Mouse (Mus musculus) neutrophil, adult 5-6 weeks (primary cell): ENCODE data around the gene Rnf220. TPM values are rescaled to one million over a fixed set of nuclear protein-coding genes. Genes with fewer than 3 reads are reported as not detected.

ENCODE experiments used
- ATAC-seq: fragments of 151-379, 151-347 bp; 2 replicates; pipeline ENCODE4 v1.8.0; 2017; ENCODE audit warnings: mild to moderate bottlenecking, moderate TSS enrichment; ENCODE audit not compliant: insufficient number of reproducible peaks, poor library complexity, low FRiP score, severe bottlenecking; ENCODE audit errors: extremely low read depth
- total RNA-seq: library from RNA; stranded (forward); fragments of 200-1000 nt; gene quantifications from 2 replicates; pipeline ENCODE4 v1.2.3, GENCODE M21; 2017

The Rnf220 gene
- total RNA-seq, 1 experiment from 2014 or later, result 108 TPM

DNA sequence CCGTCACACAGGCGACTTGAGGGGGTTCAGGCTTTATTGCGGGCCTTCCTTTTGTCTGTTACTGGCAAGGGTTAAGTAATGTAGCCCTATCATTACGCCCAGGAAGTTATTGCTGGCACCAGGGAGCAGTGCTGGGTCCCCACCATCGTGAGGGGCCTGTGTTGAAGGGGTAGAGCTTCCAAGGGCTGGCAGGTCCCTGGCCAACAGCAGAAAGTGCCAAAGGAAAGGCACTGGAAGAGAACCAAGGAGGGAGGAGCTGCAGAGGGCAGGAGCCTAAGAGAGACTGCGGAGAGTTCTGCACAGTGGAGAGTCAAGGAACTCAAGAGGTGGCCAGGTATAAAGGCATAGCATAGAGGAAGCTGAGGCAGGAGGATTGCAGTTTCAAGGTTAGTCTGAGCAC lies 242.2 kb downstream of the Rnf220 start:
- no peak for ATAC-seq

DNA sequence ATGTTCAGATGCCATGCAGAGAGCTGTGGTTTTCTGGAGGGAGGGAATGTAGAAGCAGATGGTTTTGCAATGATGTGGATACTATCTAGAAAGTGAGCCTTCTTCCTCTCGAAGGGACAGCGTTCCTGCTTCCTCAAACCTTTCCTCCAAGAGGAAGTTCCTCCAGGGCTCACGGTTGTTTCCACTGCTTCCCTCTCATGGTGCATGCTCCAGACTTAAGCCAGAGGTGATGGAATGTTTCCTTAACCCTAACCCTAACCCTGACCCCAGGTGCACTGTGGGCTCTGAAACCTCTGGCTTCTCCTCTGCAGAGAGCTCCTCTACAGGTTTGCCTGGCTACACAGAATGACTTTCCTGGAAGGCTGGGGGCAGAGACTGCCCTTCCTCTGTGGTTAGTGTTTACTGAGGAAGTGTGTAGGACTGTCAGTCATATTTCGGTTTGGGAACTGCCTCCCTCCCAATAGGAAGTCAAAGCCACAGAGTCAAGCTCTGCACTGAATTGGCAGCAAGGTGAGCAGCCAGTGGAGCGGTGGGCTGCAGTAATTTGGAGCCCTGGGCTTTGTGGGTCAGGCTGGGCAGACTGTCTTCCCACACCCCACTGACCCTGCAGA lies 242.7 kb downstream of the Rnf220 start:
- ATAC-seq, result no peak

DNA sequence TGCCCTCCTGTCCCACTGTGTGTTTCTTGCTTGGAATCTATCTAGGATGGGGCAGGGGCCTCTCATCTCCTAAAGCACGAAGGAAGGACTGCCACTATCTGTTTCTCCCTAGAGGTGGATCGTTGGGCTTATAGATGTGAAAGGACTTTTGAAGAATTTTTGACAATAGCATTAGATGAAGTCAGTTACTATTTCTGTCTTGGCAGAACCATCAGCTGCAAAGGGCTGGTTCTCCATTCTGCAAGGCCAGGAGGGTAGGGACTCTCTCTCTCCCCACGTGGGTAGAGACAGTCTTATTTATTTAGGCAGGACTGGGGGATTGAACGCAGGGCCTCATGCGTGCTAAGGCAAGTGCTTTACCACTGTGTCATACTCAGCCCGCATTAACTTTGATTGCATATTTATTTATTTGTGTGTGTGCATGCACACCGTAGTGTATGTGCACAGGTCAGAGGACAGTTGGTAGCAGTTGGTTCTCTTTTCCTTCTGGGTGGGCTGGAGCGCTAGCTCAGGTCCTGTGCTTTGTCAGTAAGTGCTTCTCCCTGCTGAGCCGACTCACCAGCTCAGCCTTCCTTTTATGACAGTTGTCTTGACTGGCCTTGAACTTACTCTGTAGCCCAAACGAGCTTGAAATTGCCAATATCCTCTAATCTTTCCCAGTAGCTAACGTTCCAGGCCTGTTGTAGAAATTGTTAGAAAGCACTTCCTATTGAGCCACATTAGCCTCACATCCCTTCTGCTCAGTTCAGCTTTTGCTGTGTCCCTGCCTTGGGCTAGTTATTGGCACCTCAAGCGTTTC lies 243.4 kb downstream of the Rnf220 start:
- no peak for ATAC-seq

DNA sequence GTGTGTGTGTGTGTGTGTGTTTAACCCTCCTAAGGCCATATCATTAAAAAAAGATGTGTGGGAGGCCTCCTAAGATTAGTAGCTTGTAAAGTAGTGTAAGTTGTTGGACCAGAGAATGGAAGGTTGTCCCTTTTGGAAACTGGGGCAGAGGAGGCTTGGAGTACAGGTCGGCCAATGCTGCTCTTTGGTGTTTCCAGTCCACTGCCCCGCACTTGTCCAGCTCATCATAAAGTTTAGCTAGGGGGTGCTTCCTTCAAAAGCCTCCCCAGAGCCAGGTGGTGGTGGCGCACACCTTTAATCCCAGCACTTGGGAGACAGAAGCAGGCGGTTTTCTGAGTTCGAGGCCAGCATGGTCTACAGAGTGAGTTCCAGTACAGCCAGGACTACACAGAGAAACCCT lies 244.1 kb downstream of the Rnf220 start:
- ATAC-seq, result no peak

DNA sequence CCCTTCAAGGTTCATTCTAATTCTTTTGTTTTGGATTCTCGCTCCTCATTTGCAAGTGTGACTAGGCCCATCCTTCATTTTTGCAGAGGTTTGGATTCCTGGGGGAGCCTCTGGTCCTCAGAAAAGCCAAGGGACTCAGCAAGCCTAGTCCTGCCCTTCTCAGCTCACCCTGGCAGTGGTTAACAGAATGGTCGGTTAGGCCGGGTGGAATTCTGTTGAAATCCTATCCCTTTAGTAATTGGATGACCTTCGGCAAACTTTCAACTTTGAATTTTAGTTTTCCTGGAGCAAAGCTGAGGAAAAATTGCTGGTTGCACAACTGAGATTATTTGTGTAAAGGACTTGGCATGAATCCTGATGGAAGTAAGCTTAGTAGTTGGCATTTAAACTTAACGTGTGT lies 244.5 kb downstream of the Rnf220 start:
- no peak for ATAC-seq

DNA sequence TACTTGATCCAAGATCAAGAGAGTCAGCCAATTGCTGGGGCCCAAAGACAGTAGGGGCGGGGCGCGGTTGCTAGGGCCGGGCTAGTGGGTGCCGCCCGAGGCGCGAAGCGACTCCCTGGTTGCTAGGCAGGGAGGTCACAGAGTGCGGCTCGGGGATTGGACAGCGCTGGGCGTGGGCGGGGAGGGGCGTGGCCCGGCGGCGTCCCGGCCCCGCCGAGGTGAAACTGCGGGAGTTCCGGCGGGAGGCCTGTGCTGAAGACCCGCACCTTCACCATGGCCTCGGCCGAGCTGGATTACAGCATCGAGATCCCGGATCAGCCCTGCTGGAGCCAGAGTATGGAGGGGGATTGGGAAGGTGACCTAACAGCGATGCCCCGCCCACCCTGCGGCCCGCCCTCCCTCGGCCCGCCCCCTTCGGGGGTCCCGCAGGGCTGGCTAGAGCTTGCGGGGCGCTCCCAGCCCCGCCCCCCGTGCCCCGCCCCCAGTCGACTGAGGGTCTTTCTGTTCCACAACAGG lies 245.0 kb downstream of the Rnf220 start, which contains the start of the genes Tmem53 and Armh1:
Gene Tmem53 (plus strand): TSS at position 151 of the 516 bp plus-strand sequence.
Gene Armh1 (minus strand): TSS at position 325 of the 516 bp plus-strand sequence.
- peak; percentile 96 for ATAC-seq

DNA sequence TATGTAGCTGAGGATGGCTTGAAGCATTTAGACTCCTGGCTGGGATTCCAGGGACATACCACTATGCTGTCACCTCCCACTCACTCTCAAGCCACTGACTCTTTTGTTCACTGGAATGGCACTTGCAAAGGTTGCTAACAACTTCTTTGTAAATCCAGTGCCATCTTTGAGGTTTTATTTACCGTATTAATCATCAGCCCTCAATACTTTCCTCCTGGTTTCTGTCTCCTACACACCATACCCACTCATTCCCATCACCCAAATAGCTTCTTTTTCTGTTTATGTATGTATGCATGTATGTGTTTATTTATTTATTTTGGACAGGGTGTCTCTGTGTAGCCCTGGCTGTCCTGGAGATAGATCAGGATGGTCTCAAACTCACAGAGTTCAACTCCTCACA lies 245.9 kb downstream of the Rnf220 start:
- ATAC-seq, result no peak

DNA sequence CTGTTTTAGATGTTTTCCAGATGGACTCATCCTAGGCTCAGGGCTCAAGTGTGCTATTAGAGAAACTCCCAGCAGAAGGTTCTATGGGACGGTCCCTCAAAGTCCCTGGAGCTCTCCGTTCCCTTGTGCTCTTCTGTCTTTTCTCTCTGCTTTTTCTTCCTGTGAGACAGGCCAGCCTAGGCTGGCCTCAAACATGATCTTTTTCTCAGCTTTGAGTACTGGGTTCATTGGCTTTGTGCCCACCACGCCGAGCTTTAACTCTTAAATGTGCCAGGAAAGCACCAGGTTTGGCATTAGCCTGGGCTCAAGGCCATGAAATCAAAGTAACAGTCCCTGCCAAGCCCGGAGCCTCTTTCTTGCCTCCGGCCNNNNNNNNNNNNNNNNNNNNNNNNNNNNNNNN lies 256.0 kb downstream of the Rnf220 start:
- ATAC-seq, result no peak

DNA sequence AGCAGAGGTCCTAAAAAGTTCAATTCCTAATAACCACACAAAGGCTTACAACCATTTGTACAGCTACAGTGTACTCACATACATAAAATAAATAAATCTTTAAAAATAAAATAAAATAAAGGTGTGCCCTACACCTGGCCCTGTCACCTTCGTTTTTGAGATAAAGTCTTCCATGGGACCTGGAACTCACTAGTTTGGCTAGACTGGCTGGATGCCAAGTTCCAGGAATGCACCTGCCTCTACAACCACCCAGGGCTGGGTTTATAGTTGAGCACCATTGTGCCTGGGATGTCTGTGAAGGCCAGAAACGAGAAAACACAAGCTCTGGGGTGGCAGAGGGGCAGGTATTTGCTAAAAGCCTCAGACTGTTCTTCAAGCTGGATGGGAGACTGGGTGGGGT lies 257.7 kb downstream of the Rnf220 start:
- ATAC-seq, result no peak

DNA sequence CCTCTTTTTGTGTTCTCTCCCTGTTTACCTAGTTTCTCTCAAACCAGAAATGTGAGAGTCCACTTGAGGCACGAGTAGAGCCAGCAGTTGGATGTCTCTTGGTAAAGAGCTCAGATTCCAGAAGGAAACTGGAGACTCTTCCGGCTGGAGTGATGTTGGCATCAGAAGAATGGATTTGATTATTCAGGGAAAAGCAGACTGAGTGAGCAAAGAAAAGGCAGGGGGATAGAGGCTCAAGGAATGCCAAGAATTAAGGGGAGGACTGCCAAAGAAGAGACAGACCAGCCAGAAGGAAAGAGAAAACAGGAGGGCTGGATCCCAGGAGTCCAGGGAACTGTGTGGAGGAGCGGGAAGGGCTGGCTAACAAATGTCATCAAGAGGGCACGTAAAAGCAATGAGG lies 261.0 kb downstream of the Rnf220 start:
- no peak for ATAC-seq

DNA sequence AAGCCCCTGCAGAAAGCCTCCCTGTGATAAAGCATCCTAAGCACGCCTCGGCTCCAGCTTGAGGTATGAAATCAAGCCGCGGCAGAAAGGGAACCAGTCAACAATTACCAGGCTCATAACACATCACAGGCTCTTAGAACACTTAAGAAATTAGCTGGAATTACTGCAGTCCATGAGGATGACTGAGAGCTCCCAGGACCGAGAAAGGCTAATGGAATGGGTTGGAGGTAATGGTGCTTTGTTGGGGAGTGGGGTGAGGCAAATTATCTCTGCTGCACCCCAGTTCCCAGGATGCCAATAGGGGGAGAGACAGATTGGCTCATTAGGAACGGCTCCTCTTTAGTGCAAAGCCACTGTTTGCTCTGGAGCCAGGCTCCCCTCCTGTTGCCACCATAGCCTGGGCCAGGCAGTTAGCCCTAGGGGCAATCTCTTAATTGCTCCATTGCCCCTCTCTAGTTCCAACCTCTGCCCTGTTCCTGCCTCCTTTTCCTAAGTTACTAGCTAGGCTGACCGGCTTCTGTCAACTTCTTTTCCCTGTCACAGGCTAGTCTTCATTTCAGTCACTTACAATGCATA lies 262.6 kb downstream of the Rnf220 start:
- no peak for ATAC-seq

DNA sequence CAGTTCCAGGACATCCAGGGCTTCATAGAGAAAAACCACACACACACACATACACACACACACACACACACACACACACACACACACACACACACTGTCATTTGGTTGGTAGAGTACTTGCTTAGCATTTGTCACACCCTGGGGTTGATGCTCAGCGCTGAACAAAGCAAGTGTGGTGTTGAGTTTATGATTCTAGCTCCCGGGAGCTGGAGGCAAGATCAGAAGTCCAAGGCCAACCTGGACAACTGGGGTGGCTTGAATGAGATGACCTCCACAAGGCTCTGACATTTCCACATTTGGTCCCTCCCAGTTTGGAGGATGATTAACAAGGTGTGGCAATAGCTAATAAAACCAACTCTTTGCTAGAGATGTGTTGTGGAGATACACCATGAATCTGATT lies 265.6 kb downstream of the Rnf220 start:
- ATAC-seq, result no peak

DNA sequence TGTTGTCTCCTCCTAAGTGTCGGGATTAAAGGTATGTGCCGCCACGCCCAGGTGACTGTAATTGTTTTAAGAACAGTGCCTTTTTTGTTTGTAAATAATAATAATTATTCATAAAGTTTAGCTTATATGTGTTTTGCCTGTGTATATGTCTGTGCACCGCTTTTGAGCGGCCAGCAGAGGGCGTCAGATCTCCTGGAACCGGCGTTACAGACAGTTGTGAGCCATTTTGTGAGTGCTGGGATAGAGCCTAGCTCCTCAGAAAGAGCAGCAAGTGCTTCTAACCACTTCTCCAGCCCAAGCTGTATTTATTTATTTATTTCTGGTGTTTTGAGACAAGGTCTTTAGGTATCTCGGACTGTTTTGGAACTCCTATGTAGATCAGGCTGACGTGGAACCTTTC lies 266.5 kb downstream of the Rnf220 start:
- ATAC-seq, result no peak

DNA sequence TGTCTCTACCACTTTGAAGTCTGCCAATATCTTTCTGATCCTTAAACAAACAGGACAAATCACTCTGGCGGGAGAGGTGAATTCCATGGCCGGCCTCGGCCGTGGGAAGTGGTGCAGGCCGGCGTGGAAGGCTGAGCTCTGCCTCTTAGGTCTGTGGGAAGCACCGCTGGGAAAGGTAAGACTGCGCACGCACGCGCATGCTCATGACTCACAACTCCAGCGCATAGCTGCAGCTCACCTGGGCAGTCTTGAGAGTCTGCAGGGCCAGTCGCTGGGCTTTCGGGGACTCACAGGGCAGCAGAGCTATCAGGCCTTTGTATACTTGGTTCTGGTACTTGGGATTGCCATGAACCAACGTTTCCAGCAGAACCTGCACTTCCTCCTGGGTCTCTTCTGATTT lies 267.3 kb downstream of the Rnf220 start:
- ATAC-seq, result no peak

DNA sequence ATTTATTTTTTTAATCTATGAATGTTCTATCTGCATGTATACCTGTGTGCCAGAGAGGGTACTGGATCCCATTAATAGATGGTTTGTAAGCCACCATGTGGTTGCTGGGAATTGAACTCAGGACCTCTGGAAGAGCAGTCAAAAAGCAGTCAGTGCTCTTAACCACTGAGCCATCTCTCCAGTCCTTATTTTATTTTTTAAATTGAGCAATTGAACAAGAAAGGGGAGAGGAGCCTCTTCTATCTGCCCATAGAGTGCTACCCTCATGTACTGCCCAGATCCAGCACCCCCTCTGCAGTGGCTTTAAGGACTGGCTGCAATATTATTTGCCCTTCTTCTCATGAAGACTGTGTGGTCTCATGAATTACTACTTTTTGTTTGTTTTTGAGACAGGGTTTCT lies 271.6 kb downstream of the Rnf220 start:
- no peak for ATAC-seq

DNA sequence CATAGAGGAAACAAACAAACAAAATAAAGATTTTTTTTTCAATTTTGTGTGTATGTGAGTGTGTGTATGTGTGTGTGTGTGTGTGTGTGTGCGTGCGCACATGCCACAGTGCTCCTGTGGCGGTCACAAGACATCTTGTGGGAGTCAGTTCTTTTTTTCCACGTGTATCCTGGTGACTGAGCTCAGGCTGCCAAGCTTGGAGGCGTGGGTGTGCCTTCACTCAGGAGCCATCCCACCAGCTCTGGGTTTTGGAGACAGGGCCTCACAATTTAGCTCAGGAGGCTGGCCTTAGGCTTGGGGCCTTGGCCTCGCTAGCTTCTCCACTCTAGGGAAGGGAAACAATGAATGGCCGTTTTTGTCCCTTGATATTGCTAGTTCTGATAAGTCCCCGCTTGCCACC lies 272.7 kb downstream of the Rnf220 start:
- no peak for ATAC-seq

DNA sequence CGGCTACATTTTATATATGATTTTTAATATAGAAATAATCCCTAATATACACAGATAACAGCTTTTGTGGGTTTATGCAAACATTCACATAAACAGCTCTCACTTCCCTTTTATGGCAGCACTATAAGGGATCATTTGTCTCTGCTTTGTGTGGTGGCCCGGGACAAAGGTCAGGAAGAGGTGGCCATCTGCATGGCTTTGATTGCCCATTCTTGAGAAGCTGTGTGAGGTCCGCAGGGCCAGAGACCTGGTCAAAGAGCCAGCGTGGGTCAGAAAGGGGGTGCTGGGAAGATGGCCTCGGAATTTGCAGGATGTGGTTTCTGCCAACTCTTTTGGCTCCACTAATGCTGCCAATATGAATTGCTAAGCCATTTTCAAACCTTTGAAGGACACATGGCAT lies 273.9 kb downstream of the Rnf220 start:
- ATAC-seq, result no peak

DNA sequence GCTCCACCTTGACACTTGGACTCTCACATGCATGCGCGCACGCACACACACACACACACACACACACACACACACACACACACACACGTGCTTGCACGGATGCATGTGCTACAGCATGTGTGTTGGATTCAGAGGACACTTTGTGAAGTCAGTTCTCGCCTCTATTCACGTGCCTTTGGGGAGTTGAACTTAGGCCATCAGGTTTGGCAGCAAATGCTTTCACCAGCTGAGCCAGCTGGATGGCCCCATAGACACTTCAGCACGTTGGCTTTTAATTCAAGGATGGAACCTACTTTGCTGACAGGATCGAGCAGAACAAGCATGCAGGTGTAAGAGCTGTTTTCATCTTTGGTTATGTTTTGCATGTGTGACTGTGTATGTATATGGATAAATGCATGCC lies 275.0 kb downstream of the Rnf220 start:
- ATAC-seq, result no peak
